Mouse (Mus musculus): Measurements from ENCODE around the gene Pcsk2. TPM values are rescaled to one million over a fixed set of nuclear protein-coding genes. Genes with fewer than 3 reads are reported as not detected.

The Pcsk2 gene
- polyA plus RNA-seq, 1 experiment, result 0.08 TPM

DNA sequence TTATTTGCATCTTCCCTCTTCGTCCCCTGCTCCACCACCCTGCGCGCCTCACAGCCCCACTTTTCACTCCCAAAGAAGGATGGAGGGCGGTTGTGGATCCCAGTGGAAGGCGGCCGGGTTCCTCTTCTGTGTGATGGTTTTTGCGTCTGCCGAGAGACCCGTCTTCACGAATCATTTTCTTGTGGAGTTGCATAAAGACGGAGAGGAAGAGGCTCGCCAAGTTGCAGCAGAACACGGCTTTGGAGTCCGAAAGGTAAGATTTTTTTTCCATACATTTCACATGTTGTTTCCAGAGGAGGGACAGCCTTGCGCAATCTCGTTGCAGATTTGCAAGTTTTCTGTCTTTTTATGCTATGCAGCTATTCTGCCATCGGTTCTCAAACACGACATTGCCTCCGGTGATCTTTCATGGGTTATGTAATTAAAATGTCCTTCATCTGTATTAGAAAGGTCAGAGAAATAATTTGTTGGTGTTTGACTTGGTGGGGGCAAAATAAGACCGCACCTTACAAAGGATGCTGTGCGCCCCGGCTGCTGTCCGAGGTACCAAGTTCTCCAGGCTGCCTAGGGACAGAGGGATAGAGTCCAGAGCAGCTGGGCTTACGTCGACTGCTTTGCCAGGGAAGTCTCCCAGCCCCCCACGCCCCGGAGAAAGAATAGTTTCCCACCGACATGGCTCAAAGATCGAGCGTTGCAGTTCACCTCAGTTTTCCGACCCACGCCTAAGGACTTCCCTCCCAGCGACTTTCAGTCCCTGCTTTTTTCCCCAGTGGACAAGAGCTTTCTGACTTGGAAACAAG lies 656 bp downstream of the Pcsk2 start:
- H3K27ac ChIP-seq (ENCODE audit: control insufficient read depth, insufficient read depth, low read length), result no peak overlapping the region
- no peak for DNase-seq

DNA sequence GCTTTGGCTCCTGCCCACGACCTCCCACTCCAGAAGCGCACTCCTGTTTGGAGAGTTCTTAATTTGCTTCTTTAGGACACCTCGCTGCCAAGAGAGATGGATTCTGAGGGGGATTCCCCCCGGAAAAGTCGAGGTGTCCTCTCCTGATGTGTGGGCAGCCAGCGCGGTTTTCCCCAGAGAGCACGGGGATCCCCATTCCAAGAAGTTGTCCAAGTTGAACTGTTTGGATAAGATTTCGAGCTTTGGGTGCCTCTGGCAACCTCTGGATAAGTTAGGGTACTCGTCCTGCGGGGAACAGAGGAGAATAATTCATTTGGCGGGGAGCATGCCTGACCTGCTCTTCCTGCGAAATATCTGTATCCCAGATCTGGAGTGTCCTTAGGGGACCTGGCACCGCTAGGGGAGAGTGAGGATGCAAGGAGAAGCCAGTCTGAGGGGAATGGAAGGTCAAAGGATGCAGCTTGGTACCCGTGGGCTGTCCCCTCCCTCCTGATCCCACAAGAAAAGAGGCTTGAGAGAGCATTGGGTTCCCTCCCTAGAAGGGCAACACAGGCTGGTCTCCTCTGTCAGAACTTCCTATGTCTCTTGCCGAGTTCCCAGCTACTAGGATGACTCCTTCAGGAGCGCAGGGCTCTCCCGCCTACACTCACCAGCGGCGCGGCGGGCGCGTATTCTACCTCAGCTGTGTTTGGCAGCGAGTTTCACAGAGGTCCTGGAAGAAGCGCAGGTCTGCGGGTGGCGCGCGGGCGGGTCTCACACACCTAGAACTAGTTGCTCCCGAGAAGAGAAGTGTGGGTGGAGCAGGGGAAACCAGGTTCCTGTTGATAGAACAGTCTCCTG lies 1.5 kb downstream of the Pcsk2 start:
- no peak overlapping the region for H3K4me3 ChIP-seq (ENCODE audit: control insufficient read depth, insufficient read depth, low read length)
- H3K27me3 ChIP-seq (ENCODE audit: control insufficient read depth, insufficient read depth, low read length), result no peaks in the 10 kb centered on the region
- TF ChIP-seq CTCF (IDR thresholded peaks at IDR 0.05; ENCODE audit: borderline replicate concordance, control insufficient read depth, extremely low read depth, insufficient read depth, low read length, poor library complexity), result no peak
- no peak for TF ChIP-seq POLR2A (IDR thresholded peaks at IDR 0.05; ENCODE audit: control insufficient read depth, extremely low read depth, insufficient read depth, low read length, poor library complexity)
- 7% methylated on average over 32 of the region's 32 CpGs for WGBS
- DNase-seq, result no peak
- H3K36me3 ChIP-seq (ENCODE audit: control insufficient read depth, insufficient read depth, low read length), result no peaks in the 10 kb centered on the region
- H3K4me1 ChIP-seq (replicated peaks; ENCODE audit: control insufficient read depth, insufficient read depth, low read length), result no peaks in the 10 kb centered on the region
- H3K27ac ChIP-seq (ENCODE audit: control insufficient read depth, insufficient read depth, low read length), result no peak overlapping the region

More for the DNA sequence above, 656 bp downstream of the Pcsk2 start:
- TF ChIP-seq POLR2A (IDR thresholded peaks at IDR 0.05; ENCODE audit: control insufficient read depth, extremely low read depth, insufficient read depth, low read length, poor library complexity) (no peak), CTCF (IDR thresholded peaks at IDR 0.05; ENCODE audit: borderline replicate concordance, control insufficient read depth, extremely low read depth, insufficient read depth, low read length, poor library complexity) (no peak)
- WGBS, result 6% methylated on average over 33 of the region's 33 CpGs
- Histone ChIP-seq H3K27me3 (ENCODE audit: control insufficient read depth, insufficient read depth, low read length) (no peaks in the 10 kb centered on the region), H3K4me1 (replicated peaks; ENCODE audit: control insufficient read depth, insufficient read depth, low read length) (no peaks in the 10 kb centered on the region), H3K36me3 (ENCODE audit: control insufficient read depth, insufficient read depth, low read length) (no peaks in the 10 kb centered on the region), H3K4me3 (ENCODE audit: control insufficient read depth, insufficient read depth, low read length) (no peak overlapping the region)

DNA sequence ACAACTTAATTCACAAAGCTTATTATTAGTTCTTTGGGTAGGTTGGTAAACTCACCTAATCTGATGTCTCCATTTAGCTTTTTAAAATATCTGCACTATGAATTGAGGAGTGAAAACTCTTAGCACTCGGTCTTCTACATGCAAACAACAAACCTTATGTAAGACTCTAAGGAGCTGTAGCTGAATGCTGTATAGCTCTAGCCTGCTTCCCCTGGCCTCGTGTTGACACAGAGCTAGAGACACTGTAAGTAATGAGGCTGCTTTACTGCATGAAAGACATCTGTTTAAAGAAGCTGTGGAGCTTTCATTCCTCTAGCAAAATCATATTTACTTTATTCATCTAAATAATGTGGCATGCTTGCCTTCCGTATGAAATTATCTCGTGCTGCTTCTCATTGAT lies 14.4 kb downstream of the Pcsk2 start:
- no peak overlapping the region for H3K27ac ChIP-seq (ENCODE audit: control insufficient read depth, insufficient read depth, low read length)
- 77% methylated on average over 4 of the region's 4 CpGs for WGBS
- TF ChIP-seq POLR2A (IDR thresholded peaks at IDR 0.05; ENCODE audit: control insufficient read depth, extremely low read depth, insufficient read depth, low read length, poor library complexity), result no peak
- no peak for TF ChIP-seq CTCF (IDR thresholded peaks at IDR 0.05; ENCODE audit: borderline replicate concordance, control insufficient read depth, extremely low read depth, insufficient read depth, low read length, poor library complexity)
- H3K27me3 ChIP-seq (ENCODE audit: control insufficient read depth, insufficient read depth, low read length), result no peaks in the 10 kb centered on the region
- DNase-seq, result no peak
- H3K4me3 ChIP-seq (ENCODE audit: control insufficient read depth, insufficient read depth, low read length), result no peak overlapping the region
- H3K4me1 ChIP-seq (replicated peaks; ENCODE audit: control insufficient read depth, insufficient read depth, low read length), result no peaks in the 10 kb centered on the region
- no peaks in the 10 kb centered on the region for H3K36me3 ChIP-seq (ENCODE audit: control insufficient read depth, insufficient read depth, low read length)

DNA sequence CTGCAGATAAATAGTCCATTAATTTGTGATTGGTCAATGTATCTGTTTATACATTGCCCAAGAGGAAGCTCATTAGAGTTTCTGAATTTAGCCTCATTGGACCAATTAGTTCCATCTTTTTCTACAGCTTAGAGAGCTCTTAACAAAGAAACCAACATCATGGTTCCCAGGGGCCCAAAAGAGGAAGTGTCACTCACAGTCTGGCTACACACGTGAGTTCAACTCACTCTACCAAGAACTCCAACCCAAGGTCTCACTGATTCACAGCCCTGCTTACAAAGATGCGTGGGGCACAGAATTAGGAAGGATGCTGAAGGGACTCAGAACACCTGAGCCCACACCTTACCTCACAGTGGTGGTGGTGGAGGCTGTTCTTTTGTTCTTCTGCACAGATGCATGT lies 19.1 kb downstream of the Pcsk2 start:
- H3K27me3 ChIP-seq (ENCODE audit: control insufficient read depth, insufficient read depth, low read length), result no peaks in the 10 kb centered on the region
- 34% methylated on average over 2 of the region's 2 CpGs for WGBS
- no peak for DNase-seq

DNA sequence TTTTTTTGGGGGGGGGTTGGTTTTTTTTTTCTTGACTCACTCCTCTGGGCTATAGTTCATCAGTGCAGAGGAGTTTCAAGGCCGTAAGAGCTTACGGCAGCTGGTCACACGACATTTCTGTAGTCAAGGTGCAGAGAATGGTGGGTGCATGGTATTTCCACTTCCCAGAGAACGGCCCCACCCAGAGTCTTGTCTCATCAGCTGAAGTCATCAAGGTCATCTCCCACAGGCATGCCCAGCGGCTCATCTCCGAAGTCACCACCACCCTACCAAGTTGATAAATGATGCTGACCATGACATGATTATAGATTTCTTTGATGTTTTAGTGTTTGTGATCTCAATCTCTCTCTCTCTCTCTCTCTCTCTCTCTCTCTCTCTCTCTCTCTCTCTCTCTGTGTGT lies 20.0 kb downstream of the Pcsk2 start:
- WGBS, result 92% methylated on average over 6 of the region's 6 CpGs
- Histone ChIP-seq H3K27me3 (ENCODE audit: control insufficient read depth, insufficient read depth, low read length) (no peaks in the 10 kb centered on the region), H3K4me3 (ENCODE audit: control insufficient read depth, insufficient read depth, low read length) (no peak overlapping the region), H3K27ac (ENCODE audit: control insufficient read depth, insufficient read depth, low read length) (no peak overlapping the region), H3K36me3 (ENCODE audit: control insufficient read depth, insufficient read depth, low read length) (no peaks in the 10 kb centered on the region), H3K4me1 (replicated peaks; ENCODE audit: control insufficient read depth, insufficient read depth, low read length) (no peaks in the 10 kb centered on the region)
- TF ChIP-seq CTCF (IDR thresholded peaks at IDR 0.05; ENCODE audit: borderline replicate concordance, control insufficient read depth, extremely low read depth, insufficient read depth, low read length, poor library complexity) (no peak), POLR2A (IDR thresholded peaks at IDR 0.05; ENCODE audit: control insufficient read depth, extremely low read depth, insufficient read depth, low read length, poor library complexity) (no peak)
- DNase-seq, result no peak

More for the DNA sequence above, 19.1 kb downstream of the Pcsk2 start:
- no peaks in the 10 kb centered on the region for H3K36me3 ChIP-seq (ENCODE audit: control insufficient read depth, insufficient read depth, low read length)
- H3K27ac ChIP-seq (ENCODE audit: control insufficient read depth, insufficient read depth, low read length), result no peak overlapping the region
- no peak for TF ChIP-seq CTCF (IDR thresholded peaks at IDR 0.05; ENCODE audit: borderline replicate concordance, control insufficient read depth, extremely low read depth, insufficient read depth, low read length, poor library complexity)
- no peak for TF ChIP-seq POLR2A (IDR thresholded peaks at IDR 0.05; ENCODE audit: control insufficient read depth, extremely low read depth, insufficient read depth, low read length, poor library complexity)
- no peaks in the 10 kb centered on the region for H3K4me1 ChIP-seq (replicated peaks; ENCODE audit: control insufficient read depth, insufficient read depth, low read length)
- H3K4me3 ChIP-seq (ENCODE audit: control insufficient read depth, insufficient read depth, low read length), result no peak overlapping the region

DNA sequence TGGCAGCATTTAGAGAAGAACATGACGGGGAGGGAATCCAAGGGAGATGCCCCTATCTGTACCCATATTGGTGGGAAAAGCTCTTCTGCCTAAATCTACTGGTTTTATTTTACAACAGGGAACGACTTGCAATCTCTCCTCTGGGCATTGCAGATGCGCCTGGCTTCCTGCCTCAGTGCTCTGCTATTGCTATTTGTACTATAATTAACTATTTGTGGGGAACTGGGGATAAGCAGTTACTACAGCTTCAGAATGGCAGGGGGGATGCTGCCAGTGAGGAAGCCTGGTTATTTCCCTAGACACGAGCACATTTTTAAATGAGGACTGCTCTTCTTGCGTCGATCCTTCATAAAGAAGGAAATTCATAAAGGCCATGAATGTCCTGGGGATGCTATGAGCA lies 39.4 kb downstream of the Pcsk2 start:
- Histone ChIP-seq H3K27ac (ENCODE audit: control insufficient read depth, insufficient read depth, low read length) (no peak overlapping the region), H3K4me1 (replicated peaks; ENCODE audit: control insufficient read depth, insufficient read depth, low read length) (no peaks in the 10 kb centered on the region), H3K36me3 (ENCODE audit: control insufficient read depth, insufficient read depth, low read length) (no peaks in the 10 kb centered on the region), H3K4me3 (ENCODE audit: control insufficient read depth, insufficient read depth, low read length) (no peak overlapping the region), H3K27me3 (ENCODE audit: control insufficient read depth, insufficient read depth, low read length) (no peaks in the 10 kb centered on the region)
- WGBS, result 85% methylated on average over 6 of the region's 6 CpGs
- DNase-seq, result no peak
- TF ChIP-seq POLR2A (IDR thresholded peaks at IDR 0.05; ENCODE audit: control insufficient read depth, extremely low read depth, insufficient read depth, low read length, poor library complexity), result no peak
